In the genomic region with DNA sequence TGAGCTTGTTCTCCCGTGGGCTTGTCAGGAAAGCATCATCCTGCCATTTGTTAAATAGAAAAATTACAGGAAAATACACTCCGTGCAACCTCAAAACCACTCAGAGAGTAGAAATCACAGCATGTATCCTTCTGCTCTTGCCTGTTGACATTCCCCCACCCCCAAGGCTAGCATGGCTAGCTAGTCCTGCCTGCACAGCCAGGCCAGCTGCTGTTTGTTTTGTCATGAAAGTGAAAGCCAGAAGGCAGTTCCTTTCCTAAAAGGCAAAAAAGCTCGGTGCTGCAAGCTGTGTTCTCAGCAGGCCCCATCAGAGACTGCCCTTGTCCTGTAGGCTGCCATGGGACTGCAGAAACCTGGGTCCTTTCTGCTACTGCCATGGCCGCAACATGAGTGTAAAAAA, we compare ENCODE assay signal across 8 mouse cellular contexts.
DNase-seq lines count a peak whose midpoint lies in the region; ATAC-seq and TF ChIP-seq lines count a peak whose summit lies in the region.

No protein-coding gene starts in this region.

- no peak overlapping the region for H3K27ac ChIP-seq in kidney, adult 2 months (ENCODE audit: insufficient read depth, low read depth, low read length)
- no peak overlapping the region for H3K27ac ChIP-seq in forebrain, embryonic 12.5 days

- TF ChIP-seq POLR2A in kidney, adult 2 months (IDR thresholded peaks at IDR 0.05; ENCODE audit: low read depth, low read length): no peak
- TF ChIP-seq POLR2A in brain, embryonic 14.5 days (IDR thresholded peaks at IDR 0.05; ENCODE audit: borderline replicate concordance, extremely low read depth, insufficient read depth, insufficient read length, poor library complexity, severe bottlenecking): no peak

- no peaks in the 10 kb centered on the region for H3K4me1 ChIP-seq in kidney, adult 2 months (ENCODE audit: control insufficient read depth, insufficient read depth, low read length)
- H3K4me1 ChIP-seq in forebrain, embryonic 12.5 days: peaks cover 7% of the 10 kb centered on the region

- no peak overlapping the region for H3K9ac ChIP-seq in forebrain, embryonic 12.5 days

- TF ChIP-seq CTCF in kidney, adult 2 months (conservative IDR thresholded peaks at IDR 0.05; ENCODE audit: insufficient read depth, insufficient read length, low read depth, low read length): no peak
- no peak for TF ChIP-seq CTCF in brain, embryonic 14.5 days (IDR thresholded peaks at IDR 0.05; ENCODE audit: borderline replicate concordance, extremely low read depth, insufficient read depth, insufficient read length)

- no peak for ATAC-seq in forebrain, embryonic 12.5 days (ENCODE audit: low FRiP score)

- H3K27me3 ChIP-seq in kidney, adult 2 months (replicated peaks; ENCODE audit: control insufficient read depth, insufficient read depth, low read length): no peaks in the 10 kb centered on the region
- H3K27me3 ChIP-seq in forebrain, embryonic 12.5 days: no peaks in the 10 kb centered on the region

- H3K4me3 ChIP-seq in kidney, adult 2 months (ENCODE audit: insufficient read depth, low read depth, low read length): no peak overlapping the region
- no peak overlapping the region for H3K4me3 ChIP-seq in forebrain, embryonic 12.5 days (replicated peaks)

- H3K9me3 ChIP-seq in forebrain, embryonic 12.5 days: no peaks in the 10 kb centered on the region

- intact Hi-C loops in heart, postnatal 36 days (cut with DNase I): no loop called here

- peak; percentile 4 for DNase-seq in kidney, adult 2 months
- DNase-seq in kidney, adult 8-10 months: no peak
- peak; percentile 47 for DNase-seq in brain, embryonic 14.5 days (ENCODE audit: low read depth)
- peak; percentile 14 to 16 for DNase-seq in heart, postnatal 36 days
- DNase-seq in lung, postnatal 36 days: peak; percentile 55
- no peak for DNase-seq in natural killer cell, adult 2 months (ENCODE audit: low spot score in 2 of 2)
- no peak for DNase-seq in thymus, postnatal 36 days

- no peak overlapping the region for H3K4me2 ChIP-seq in forebrain, embryonic 12.5 days

- H3K36me3 ChIP-seq in kidney, adult 2 months (ENCODE audit: control insufficient read depth, insufficient read depth, low read length): no peaks in the 10 kb centered on the region
- no peaks in the 10 kb centered on the region for H3K36me3 ChIP-seq in forebrain, embryonic 12.5 days (replicated peaks)

- 51% methylated on average over 4 of the region's 4 CpGs for WGBS in kidney, adult 2 months
- 63% methylated on average over 4 of the region's 4 CpGs for WGBS in forebrain, embryonic 12.5 days

Comparison
In these comparisons a context has a peak if more than half of its experiments do, and no peak if none do; other contexts are left out.
1. DNase-seq: peak in kidney, adult 2 months (single experiment), brain, embryonic 14.5 days (single experiment), heart, postnatal 36 days (2 of 2) and lung, postnatal 36 days (single experiment); none in kidney, adult 8-10 months (0 of 2), natural killer cell, adult 2 months (0 of 2) and thymus, postnatal 36 days (0 of 2).